Mouse (Mus musculus) intestine, embryonic 15.5 days (tissue): ENCODE results near the gene Atp6v1g1. TPM values are rescaled to one million over a fixed set of nuclear protein-coding genes. Genes with fewer than 3 reads are reported as not detected.

Source experiments
- ATAC-seq: fragments of 200-750 bp; cut with Nextera tagmentation; 2 replicates; pipeline ENCODE4 v1.8.0; 2017; ENCODE audit warnings: moderate TSS enrichment, moderate library complexity
- H3K27ac ChIP-seq: fragments of 300-500 bp; sonication (generic); 2 replicates; pipeline ENCODE4 v1.5.1; 2015; ENCODE audit warnings: mild to moderate bottlenecking, inconsistent platforms
- H3K27me3 ChIP-seq: fragments of 300-500 bp; sonication (generic); replicated peaks from 2 replicates; pipeline ENCODE4 v1.6.1; 2015; ENCODE audit warnings: inconsistent platforms
- H3K36me3 ChIP-seq: fragments of 300-500 bp; sonication (generic); 2 replicates; pipeline ENCODE4 v1.6.1; 2015; ENCODE audit warnings: inconsistent platforms
- H3K4me1 ChIP-seq: fragments of 300-500 bp; sonication (generic); replicated peaks from 2 replicates; pipeline ENCODE4 v1.6.1; 2015; ENCODE audit warnings: inconsistent platforms
- H3K4me2 ChIP-seq: fragments of 300-500 bp; sonication (generic); replicated peaks from 2 replicates; pipeline ENCODE4 v1.6.1; 2015; ENCODE audit warnings: mild to moderate bottlenecking, inconsistent platforms
- H3K4me3 ChIP-seq: fragments of 300-500 bp; sonication (generic); replicated peaks from 2 replicates; pipeline ENCODE4 v1.5.1; 2015; ENCODE audit warnings: inconsistent platforms
- H3K9ac ChIP-seq: fragments of 300-500 bp; sonication (generic); 2 replicates; pipeline ENCODE4 v1.6.1; 2015; ENCODE audit warnings: inconsistent platforms
- H3K9me3 ChIP-seq: fragments of 300-500 bp; sonication (generic); 2 replicates; pipeline ENCODE4 v1.6.1; 2016; ENCODE audit warnings: inconsistent platforms
- WGBS: fragments of 180-500 bp; shearing (Covaris S2); methylation state at CpG from one replicate; pipeline ENCODE4 v1.1.7; 2015; 5-methylcytosine and 5-hydroxymethylcytosine counted together
- polyA plus RNA-seq: library from polyadenylated mRNA; unstranded; fragments of >200 nt; fragmentation: Nextera tagmentation; extraction: Ambion mirVana; gene quantifications from 2 replicates; pipeline ENCODE4 v1.2.1, GENCODE M21; 2015

Atp6v1g1 gene
- polyA plus RNA-seq, 1 experiment from 2014 or later, result 316 TPM

GRCm38 (mm10) chr4:63562742-63563141 is 18.2 kb downstream of the Atp6v1g1 start:
- H3K4me3 ChIP-seq, result no peak overlapping the region
- H3K4me1 ChIP-seq, result peaks cover 34% of the 10 kb centered on the region
- H3K27ac ChIP-seq, result peak overlapping the region; percentile 77
- ATAC-seq, result no peak
- 86% methylated on average over 4 of the region's 4 CpGs for WGBS
- no peaks in the 10 kb centered on the region for H3K9me3 ChIP-seq
- H3K27me3 ChIP-seq, result no peaks in the 10 kb centered on the region
- no peaks in the 10 kb centered on the region for H3K36me3 ChIP-seq
- H3K9ac ChIP-seq, result no peak overlapping the region
- H3K4me2 ChIP-seq, result 0 out of 2 replicates have a peak overlapping the region, but pooled peaks have one; percentile 41

- no peak for ATAC-seq
- H3K36me3 ChIP-seq, result 0 out of 2 replicates have a peak, but pooled peaks cover 2% of the 10 kb centered on the region
- H3K4me3 ChIP-seq, result no peak overlapping the region
These were observed 23.3 kb downstream of the Atp6v1g1 start for GRCm38 (mm10) chr4:63567712-63568390.

GRCm38 (mm10) chr4:63569322-63569721 is 24.8 kb downstream of the Atp6v1g1 start:
- no peak overlapping the region for H3K27ac ChIP-seq
- peaks cover 9% of the 10 kb centered on the region; the same call in 1 of the 2 replicates for H3K36me3 ChIP-seq
- no peaks in the 10 kb centered on the region for H3K4me1 ChIP-seq
- 86% methylated on average over 8 of the region's 8 CpGs for whole genome bisulfite sequencing
- H3K27me3 ChIP-seq, result no peaks in the 10 kb centered on the region
- H3K9me3 ChIP-seq, result no peaks in the 10 kb centered on the region
- H3K4me3 ChIP-seq, result no peak overlapping the region
- no peak overlapping the region for H3K4me2 ChIP-seq
- H3K9ac ChIP-seq, result no peak overlapping the region
- no peak for ATAC-seq

More at GRCm38 (mm10) chr4:63567712-63568390, 23.3 kb downstream of the Atp6v1g1 start:
- Histone ChIP-seq H3K4me1 (no peaks in the 10 kb centered on the region), H3K4me2 (no peak overlapping the region), H3K27me3 (no peaks in the 10 kb centered on the region), H3K27ac (no peak overlapping the region), H3K9me3 (no peaks in the 10 kb centered on the region), H3K9ac (no peak overlapping the region)
- 87% methylated on average over 10 of the region's 10 CpGs for WGBS

- H3K27me3 ChIP-seq, result no peaks in the 10 kb centered on the region
- no peaks in the 10 kb centered on the region for H3K4me1 ChIP-seq
- WGBS, result 51% methylated on average over 7 of the region's 7 CpGs
- H3K27ac ChIP-seq, result no peak overlapping the region
- peaks cover 9% of the 10 kb centered on the region; the same call in 1 of the 2 replicates for H3K36me3 ChIP-seq
- H3K4me2 ChIP-seq, result no peak overlapping the region
- no peak for ATAC-seq
- H3K9me3 ChIP-seq, result no peaks in the 10 kb centered on the region
- no peak overlapping the region for H3K9ac ChIP-seq
- no peak overlapping the region for H3K4me3 ChIP-seq
These were observed 25.7 kb downstream of the Atp6v1g1 start for GRCm38 (mm10) chr4:63570208-63570781.

- no peak for ATAC-seq
- Histone ChIP-seq H3K4me1 (no peaks in the 10 kb centered on the region), H3K4me3 (no peak overlapping the region), H3K9ac (no peak overlapping the region), H3K27ac (no peak overlapping the region), H3K36me3 (peaks cover 12% of the 10 kb centered on the region; the same call in 1 of the 2 replicates), H3K4me2 (no peak overlapping the region), H3K9me3 (no peaks in the 10 kb centered on the region), H3K27me3 (no peaks in the 10 kb centered on the region)
- WGBS, result 90% methylated on average over 5 of the region's 5 CpGs
These were observed 28.0 kb downstream of the Atp6v1g1 start for GRCm38 (mm10) chr4:63572621-63573020.

GRCm38 (mm10) chr4:63579649-63580048 is 35.1 kb downstream of the Atp6v1g1 start:
- H3K27ac ChIP-seq, result no peak overlapping the region
- no peak overlapping the region for H3K4me2 ChIP-seq
- 0 out of 2 replicates have a peak, but pooled peaks cover 6% of the 10 kb centered on the region for H3K36me3 ChIP-seq
- no peak for ATAC-seq
- no peaks in the 10 kb centered on the region for H3K27me3 ChIP-seq
- WGBS, result 88% methylated on average over 14 of the region's 14 CpGs
- no peaks in the 10 kb centered on the region for H3K9me3 ChIP-seq
- no peak overlapping the region for H3K9ac ChIP-seq
- H3K4me3 ChIP-seq, result no peak overlapping the region
- 0 out of 2 replicates have a peak, but pooled peaks cover 4% of the 10 kb centered on the region for H3K4me1 ChIP-seq

GRCm38 (mm10) chr4:63580078-63580477 is 35.5 kb downstream of the Atp6v1g1 start:
- Histone ChIP-seq H3K9ac (no peak overlapping the region), H3K27me3 (no peaks in the 10 kb centered on the region), H3K36me3 (0 out of 2 replicates have a peak, but pooled peaks cover 6% of the 10 kb centered on the region), H3K4me3 (no peak overlapping the region), H3K27ac (no peak overlapping the region), H3K4me2 (no peak overlapping the region), H3K4me1 (0 out of 2 replicates have a peak, but pooled peaks cover 4% of the 10 kb centered on the region), H3K9me3 (no peaks in the 10 kb centered on the region)
- 53% methylated on average over 6 of the region's 6 CpGs for WGBS
- no peak for ATAC-seq

GRCm38 (mm10) chr4:63582580-63582979 is 38.0 kb downstream of the Atp6v1g1 start:
- H3K4me2 ChIP-seq, result no peak overlapping the region
- no peaks in the 10 kb centered on the region for H3K27me3 ChIP-seq
- 0 out of 2 replicates have a peak, but pooled peaks cover 4% of the 10 kb centered on the region for H3K4me1 ChIP-seq
- 83% methylated on average over 5 of the region's 5 CpGs for WGBS
- H3K9me3 ChIP-seq, result no peaks in the 10 kb centered on the region
- 0 out of 2 replicates have a peak, but pooled peaks cover 2% of the 10 kb centered on the region for H3K36me3 ChIP-seq
- H3K4me3 ChIP-seq, result no peak overlapping the region
- no peak overlapping the region for H3K9ac ChIP-seq
- no peak for ATAC-seq
- no peak overlapping the region for H3K27ac ChIP-seq

GRCm38 (mm10) chr4:63585216-63585615 is 40.6 kb downstream of the Atp6v1g1 start:
- WGBS, result 93% methylated on average over 10 of the region's 10 CpGs
- no peak for ATAC-seq
- no peaks in the 10 kb centered on the region for H3K27me3 ChIP-seq

GRCm38 (mm10) chr4:63586240-63586639 is 41.7 kb downstream of the Atp6v1g1 start:
- Histone ChIP-seq H3K27me3 (no peaks in the 10 kb centered on the region), H3K4me1 (no peaks in the 10 kb centered on the region), H3K4me2 (no peak overlapping the region), H3K9ac (no peak overlapping the region), H3K4me3 (no peak overlapping the region), H3K36me3 (0 out of 2 replicates have a peak, but pooled peaks cover 2% of the 10 kb centered on the region), H3K27ac (no peak overlapping the region), H3K9me3 (no peaks in the 10 kb centered on the region)
- WGBS, result 68% methylated on average over 2 of the region's 2 CpGs
- no peak for ATAC-seq

More at GRCm38 (mm10) chr4:63585216-63585615, 40.6 kb downstream of the Atp6v1g1 start:
- H3K4me1 ChIP-seq, result no peaks in the 10 kb centered on the region
- H3K36me3 ChIP-seq, result 0 out of 2 replicates have a peak, but pooled peaks cover 2% of the 10 kb centered on the region
- H3K9me3 ChIP-seq, result no peaks in the 10 kb centered on the region
- no peak overlapping the region for H3K9ac ChIP-seq
- no peak overlapping the region for H3K4me2 ChIP-seq
- H3K27ac ChIP-seq, result no peak overlapping the region
- H3K4me3 ChIP-seq, result no peak overlapping the region

GRCm38 (mm10) chr4:63589987-63590386 is 45.4 kb downstream of the Atp6v1g1 start:
- Histone ChIP-seq H3K9me3 (no peaks in the 10 kb centered on the region), H3K27me3 (no peaks in the 10 kb centered on the region), H3K4me3 (no peak overlapping the region), H3K36me3 (no peaks in the 10 kb centered on the region), H3K4me1 (peaks cover 7% of the 10 kb centered on the region), H3K27ac (no peak overlapping the region), H3K4me2 (no peak overlapping the region), H3K9ac (no peak overlapping the region)
- no peak for ATAC-seq
- WGBS, result 85% methylated on average over 7 of the region's 7 CpGs

- WGBS, result 77% methylated on average over 4 of the region's 4 CpGs
- H3K27ac ChIP-seq, result no peak overlapping the region
- H3K4me1 ChIP-seq, result peaks cover 13% of the 10 kb centered on the region
- no peaks in the 10 kb centered on the region for H3K9me3 ChIP-seq
- H3K9ac ChIP-seq, result no peak overlapping the region
- no peak overlapping the region for H3K4me3 ChIP-seq
- ATAC-seq, result no peak
- H3K36me3 ChIP-seq, result no peaks in the 10 kb centered on the region
- H3K27me3 ChIP-seq, result no peaks in the 10 kb centered on the region
- no peak overlapping the region for H3K4me2 ChIP-seq
These were observed 46.0 kb downstream of the Atp6v1g1 start for GRCm38 (mm10) chr4:63590538-63590937.
